Mouse (Mus musculus): ENCODE results near the gene Slc38a9. TPM values are rescaled to one million over a fixed set of nuclear protein-coding genes. Genes with fewer than 3 reads are reported as not detected.

The Slc38a9 gene
- polyA plus RNA-seq, 1 experiment: 22.4 TPM

DNA sequence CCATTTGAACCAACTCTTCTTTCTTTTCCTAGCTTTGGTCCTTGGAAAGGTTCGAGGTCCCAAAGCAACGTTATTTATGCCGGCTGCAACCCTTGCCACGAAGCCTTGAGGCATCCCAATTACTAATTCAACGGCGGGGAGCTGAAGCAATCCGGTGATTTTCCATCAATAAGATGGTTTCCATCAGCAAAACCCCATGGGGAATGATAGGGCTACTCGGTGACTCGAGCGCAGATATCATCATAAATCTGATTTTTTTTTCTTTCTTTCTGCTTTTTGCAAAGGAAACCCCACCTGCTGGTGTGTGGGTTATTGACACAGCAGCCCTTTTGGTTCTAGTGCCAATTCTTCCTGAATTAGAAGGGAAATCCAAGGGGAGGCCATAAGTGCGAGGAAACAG, 111.7 kb downstream of the Slc38a9 start:
- Histone ChIP-seq H3K4me3 (ENCODE audit: insufficient read depth, low read length) (no peak overlapping the region), H3K4me1 (ENCODE audit: control insufficient read depth, insufficient read depth, low read length) (no peaks in the 10 kb centered on the region), H3K27ac (ENCODE audit: insufficient read depth, low read length) (no peak overlapping the region)
- TF ChIP-seq CTCF (IDR thresholded peaks at IDR 0.05; ENCODE audit: extremely low read depth, insufficient read depth, low read length): no peak
- TF ChIP-seq POLR2A (IDR thresholded peaks at IDR 0.05; ENCODE audit: extremely low read depth, insufficient read depth, low read length): no peak

- no peak overlapping the region for H3K27ac ChIP-seq (ENCODE audit: insufficient read depth, low read length)
- H3K4me1 ChIP-seq (ENCODE audit: control insufficient read depth, insufficient read depth, low read length): no peaks in the 10 kb centered on the region
- TF ChIP-seq POLR2A (IDR thresholded peaks at IDR 0.05; ENCODE audit: extremely low read depth, insufficient read depth, low read length) (no peak), CTCF (IDR thresholded peaks at IDR 0.05; ENCODE audit: extremely low read depth, insufficient read depth, low read length) (no peak)
- H3K4me3 ChIP-seq (ENCODE audit: insufficient read depth, low read length): no peak overlapping the region
Observed at GRCm38 (mm10) chr13:112772861-112773260, 112.3 kb downstream of the Slc38a9 start.

DNA sequence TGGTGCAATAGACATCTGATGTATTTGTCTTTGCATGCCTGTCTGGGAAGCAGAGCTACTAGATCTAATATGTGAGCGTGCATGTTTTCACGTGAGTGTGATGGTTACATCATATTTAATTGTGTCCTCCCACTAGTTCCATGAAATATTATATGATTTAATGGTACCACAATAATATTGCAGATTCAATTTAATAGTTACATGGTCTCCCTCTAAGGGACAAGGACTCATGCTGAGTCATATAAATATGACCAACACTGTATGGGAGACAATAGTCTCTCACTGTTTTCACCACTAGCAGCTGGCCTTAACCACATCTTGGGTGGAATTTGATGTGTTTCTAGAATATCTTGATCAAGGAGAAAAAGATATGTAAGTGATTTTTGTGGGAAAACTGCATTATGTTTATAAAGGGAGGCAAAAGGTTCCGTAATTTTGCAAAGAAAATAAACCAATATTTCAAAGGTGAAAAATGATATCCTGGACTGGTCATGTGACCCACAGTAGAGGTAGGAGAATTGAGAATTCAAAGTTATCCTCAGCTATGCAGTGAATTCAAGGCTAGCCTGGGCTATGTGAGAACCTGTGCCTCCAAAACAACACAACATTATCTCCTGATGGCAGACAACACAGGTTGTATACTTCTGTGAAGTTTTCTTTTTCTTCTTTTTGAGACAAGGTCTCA, 113.6 kb downstream of the Slc38a9 start:
- Histone ChIP-seq H3K27ac (ENCODE audit: insufficient read depth, low read length) (no peak overlapping the region), H3K4me1 (ENCODE audit: control insufficient read depth, insufficient read depth, low read length) (no peaks in the 10 kb centered on the region), H3K4me3 (ENCODE audit: insufficient read depth, low read length) (no peak overlapping the region)
- TF ChIP-seq POLR2A (IDR thresholded peaks at IDR 0.05; ENCODE audit: extremely low read depth, insufficient read depth, low read length) (no peak), CTCF (IDR thresholded peaks at IDR 0.05; ENCODE audit: extremely low read depth, insufficient read depth, low read length) (no peak)

GRCm38 (mm10) chr13:112775856-112776255, 115.3 kb downstream of the Slc38a9 start:
- Histone ChIP-seq H3K4me3 (ENCODE audit: insufficient read depth, low read length) (no peak overlapping the region), H3K4me1 (ENCODE audit: control insufficient read depth, insufficient read depth, low read length) (no peaks in the 10 kb centered on the region), H3K27ac (ENCODE audit: insufficient read depth, low read length) (no peak overlapping the region)
- TF ChIP-seq CTCF (IDR thresholded peaks at IDR 0.05; ENCODE audit: extremely low read depth, insufficient read depth, low read length) (no peak), POLR2A (IDR thresholded peaks at IDR 0.05; ENCODE audit: extremely low read depth, insufficient read depth, low read length) (no peak)

GRCm38 (mm10) chr13:112778407-112778806, 117.9 kb downstream of the Slc38a9 start:
- Histone ChIP-seq H3K27ac (ENCODE audit: insufficient read depth, low read length) (no peak overlapping the region), H3K4me1 (ENCODE audit: control insufficient read depth, insufficient read depth, low read length) (no peaks in the 10 kb centered on the region), H3K4me3 (ENCODE audit: insufficient read depth, low read length) (no peak overlapping the region)
- TF ChIP-seq CTCF (IDR thresholded peaks at IDR 0.05; ENCODE audit: extremely low read depth, insufficient read depth, low read length): no peak

- no peak overlapping the region for H3K4me3 ChIP-seq (ENCODE audit: insufficient read depth, low read length)
- TF ChIP-seq POLR2A (IDR thresholded peaks at IDR 0.05; ENCODE audit: extremely low read depth, insufficient read depth, low read length) (no peak), CTCF (IDR thresholded peaks at IDR 0.05; ENCODE audit: extremely low read depth, insufficient read depth, low read length) (no peak)
- no peaks in the 10 kb centered on the region for H3K4me1 ChIP-seq (ENCODE audit: control insufficient read depth, insufficient read depth, low read length)
- no peak overlapping the region for H3K27ac ChIP-seq (ENCODE audit: insufficient read depth, low read length)
Observed at GRCm38 (mm10) chr13:112785305-112785704, 124.8 kb downstream of the Slc38a9 start.

- Histone ChIP-seq H3K4me1 (ENCODE audit: control insufficient read depth, insufficient read depth, low read length) (no peaks in the 10 kb centered on the region), H3K27ac (ENCODE audit: insufficient read depth, low read length) (no peak overlapping the region), H3K4me3 (ENCODE audit: insufficient read depth, low read length) (no peak overlapping the region)
- no peak for TF ChIP-seq CTCF (IDR thresholded peaks at IDR 0.05; ENCODE audit: extremely low read depth, insufficient read depth, low read length)
- no peak for TF ChIP-seq POLR2A (IDR thresholded peaks at IDR 0.05; ENCODE audit: extremely low read depth, insufficient read depth, low read length)
Observed at GRCm38 (mm10) chr13:112786142-112786541, 125.6 kb downstream of the Slc38a9 start.

DNA sequence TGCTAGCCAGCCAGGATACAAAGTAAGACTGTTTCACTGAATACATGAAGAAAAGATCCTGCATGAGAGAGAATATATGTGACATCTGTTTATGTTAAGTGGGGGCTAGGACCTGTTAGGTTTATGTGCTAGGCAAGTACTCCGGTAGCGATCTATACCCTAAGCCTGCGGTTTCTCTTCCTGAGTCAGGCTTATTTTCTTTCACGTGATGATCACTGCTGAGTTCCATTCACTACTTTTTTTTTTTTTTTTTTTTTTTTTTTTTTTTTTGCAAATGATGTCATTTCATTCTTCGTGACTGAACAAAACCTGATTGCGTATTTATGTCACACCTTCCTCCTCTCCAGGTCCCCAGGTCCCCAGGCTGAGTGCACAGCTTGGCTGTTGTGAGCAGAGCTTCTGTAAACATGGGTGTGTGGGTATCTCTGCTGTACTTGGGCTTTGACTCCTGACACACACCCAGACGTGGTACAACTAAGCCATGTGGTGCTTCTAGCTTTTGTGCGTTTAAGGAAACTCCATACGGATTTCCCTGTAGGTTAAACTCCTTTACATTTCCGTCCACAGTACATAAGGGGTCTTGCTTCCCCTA, 126.5 kb downstream of the Slc38a9 start:
- TF ChIP-seq POLR2A (IDR thresholded peaks at IDR 0.05; ENCODE audit: extremely low read depth, insufficient read depth, low read length) (no peak), CTCF (IDR thresholded peaks at IDR 0.05; ENCODE audit: extremely low read depth, insufficient read depth, low read length) (no peak)
- Histone ChIP-seq H3K4me3 (ENCODE audit: insufficient read depth, low read length) (no peak overlapping the region), H3K4me1 (ENCODE audit: control insufficient read depth, insufficient read depth, low read length) (no peaks in the 10 kb centered on the region), H3K27ac (ENCODE audit: insufficient read depth, low read length) (no peak overlapping the region)

Other genes with a start within 250 kb of the Slc38a9 start
- 23.5 and 26.8 TPM in 2 replicates for gene Il6st, start 196.7 kb upstream of the Slc38a9 start, polyA plus RNA-seq (2012; rRNA removed)
- gene Il31ra, start 66.4 kb upstream of the Slc38a9 start, polyA plus RNA-seq (2012; rRNA removed): 0.13 and 0.17 TPM in 2 replicates
- 2.3 and 2.5 TPM in 2 replicates for gene Ddx4, start 8.3 kb upstream of the Slc38a9 start, polyA plus RNA-seq (2012; rRNA removed)
- 27.4 and 28.4 TPM in 2 replicates for gene Plpp1, start 140.0 kb downstream of the Slc38a9 start, polyA plus RNA-seq (2012; rRNA removed)